Mouse (Mus musculus): ENCODE data around the gene Tnf. TPM values are rescaled to one million over a fixed set of nuclear protein-coding genes. Genes with fewer than 3 reads are reported as not detected.
A peak's percentile ranks its signal among the peaks of the same experiment; 100 is the strongest.

The Tnf gene
- polyA plus RNA-seq, 1 experiment from 2014 or later, result not detected

GRCm38 (mm10) chr17:35209785-35210535, 8.2 kb upstream of the Tnf start:
- Histone ChIP-seq H3K27me3 (ENCODE audit: control insufficient read depth, insufficient read depth, low read length) (no peaks in the 10 kb centered on the region), H3K36me3 (ENCODE audit: control insufficient read depth, insufficient read depth, low read length) (no peaks in the 10 kb centered on the region), H3K4me1 (ENCODE audit: control insufficient read depth, insufficient read depth, low read length) (no peaks in the 10 kb centered on the region), H3K9me3 (ENCODE audit: control insufficient read depth, low read length) (no peaks in the 10 kb centered on the region), H3K9ac (ENCODE audit: low read depth, low read length) (no peak overlapping the region), H3K27ac (ENCODE audit: low read depth, low read length) (no peak overlapping the region), H3K4me3 (ENCODE audit: low read length) (no peak overlapping the region), H3K4me2 (replicated peaks; ENCODE audit: low read depth, low read length) (no peak overlapping the region)
- 84% methylated on average over 12 of the region's 12 CpGs for WGBS
- no peak for ATAC-seq (ENCODE audit: low FRiP score, low TSS enrichment)

- Histone ChIP-seq H3K9me3 (ENCODE audit: control insufficient read depth, low read length) (no peaks in the 10 kb centered on the region), H3K4me2 (replicated peaks; ENCODE audit: low read depth, low read length) (no peak overlapping the region), H3K4me1 (ENCODE audit: control insufficient read depth, insufficient read depth, low read length) (no peaks in the 10 kb centered on the region), H3K9ac (ENCODE audit: low read depth, low read length) (no peak overlapping the region), H3K4me3 (ENCODE audit: low read length) (no peak overlapping the region), H3K27me3 (ENCODE audit: control insufficient read depth, insufficient read depth, low read length) (peaks cover 17% of the 10 kb centered on the region; the same call in 1 of the 2 replicates), H3K36me3 (ENCODE audit: control insufficient read depth, insufficient read depth, low read length) (no peaks in the 10 kb centered on the region), H3K27ac (ENCODE audit: low read depth, low read length) (no peak overlapping the region)
- 47% methylated on average over 10 of the region's 10 CpGs for WGBS
- peak; percentile 35; the same call in 1 of the 2 replicates for ATAC-seq (ENCODE audit: low FRiP score, low TSS enrichment)
These were observed 3.6 kb upstream of the Tnf start for GRCm38 (mm10) chr17:35205380-35205769.

DNA sequence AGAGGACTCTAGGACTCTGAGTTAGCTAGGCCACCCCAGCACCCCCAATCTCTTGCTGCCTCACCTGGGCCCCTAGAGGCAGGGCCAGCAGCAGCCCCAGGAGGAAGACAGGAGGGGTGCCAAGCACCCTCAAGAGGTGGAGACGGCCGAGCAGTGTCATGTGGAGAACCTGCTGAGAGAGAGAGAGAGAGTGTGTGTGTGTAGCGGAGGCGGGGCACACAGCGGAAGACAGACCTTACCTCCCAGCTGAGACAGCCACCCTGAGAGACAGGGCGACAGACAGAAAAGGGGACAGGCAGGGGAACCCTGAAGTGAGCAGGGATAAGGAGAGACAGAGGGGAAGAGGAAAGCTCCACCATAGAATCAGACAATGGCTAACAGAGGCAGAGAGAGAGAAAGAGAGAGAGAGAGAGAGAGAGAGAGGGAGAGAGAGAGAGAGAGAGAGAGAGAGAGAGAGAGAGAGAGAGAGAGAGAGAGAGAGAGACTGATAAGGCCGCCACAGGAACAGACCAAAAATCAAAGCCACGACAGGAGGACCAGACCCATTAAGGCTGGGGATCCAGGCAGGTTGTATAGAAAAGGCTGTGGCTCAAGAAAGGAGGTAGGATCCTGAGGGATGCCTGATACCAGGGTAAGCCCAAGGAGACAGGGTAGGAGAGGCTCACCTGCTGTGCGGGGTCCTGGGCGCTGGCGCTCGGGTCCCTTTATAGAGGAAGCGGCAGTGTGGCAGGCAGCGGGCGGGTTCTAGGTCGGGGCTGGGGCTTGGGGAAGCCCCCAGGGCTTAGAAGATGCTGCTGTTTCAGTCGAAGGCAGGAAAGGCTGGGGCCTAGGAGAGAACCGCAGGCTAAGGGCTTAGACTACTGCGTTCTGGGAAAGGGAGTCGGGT, 2.9 kb upstream of the Tnf start, which contains the start of gene Lta:
Lta (minus strand) TSS at position 858 of the 886 bp plus-strand sequence.
- 39% methylated on average over 20 of the region's 20 CpGs for WGBS
- no peak within 1 kb of the TSS for H3K9ac ChIP-seq (ENCODE audit: low read depth, low read length)

DNA sequence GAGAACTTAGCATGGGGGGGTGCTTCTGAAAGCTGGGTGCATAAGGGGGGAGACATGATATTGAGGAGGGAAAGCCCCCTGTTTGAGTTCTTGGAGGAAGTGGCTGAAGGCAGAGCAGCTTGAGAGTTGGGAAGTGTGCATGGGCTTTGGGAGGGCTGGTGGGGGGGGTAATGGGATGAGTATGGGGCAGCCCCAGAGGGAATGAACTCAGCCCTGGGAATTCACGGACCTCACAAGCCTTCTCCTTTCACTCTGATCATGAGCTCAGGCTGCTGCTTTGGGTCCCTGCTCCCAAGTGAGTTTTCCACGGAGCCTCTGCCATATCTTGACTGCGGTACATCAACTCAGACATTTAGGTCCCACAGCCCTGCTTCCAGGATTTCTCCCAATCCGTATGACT, 635 bp upstream of the Tnf start:
- no peak overlapping the region for H3K4me3 ChIP-seq (ENCODE audit: low read length)
- H3K9ac ChIP-seq (ENCODE audit: low read depth, low read length), result no peak overlapping the region
- H3K36me3 ChIP-seq (ENCODE audit: control insufficient read depth, insufficient read depth, low read length), result no peaks in the 10 kb centered on the region
- no peaks in the 10 kb centered on the region for H3K4me1 ChIP-seq (ENCODE audit: control insufficient read depth, insufficient read depth, low read length)
- no peak overlapping the region for H3K4me2 ChIP-seq (replicated peaks; ENCODE audit: low read depth, low read length)
- no peaks in the 10 kb centered on the region for H3K9me3 ChIP-seq (ENCODE audit: control insufficient read depth, low read length)
- ATAC-seq (ENCODE audit: low FRiP score, low TSS enrichment), result no peak
- H3K27me3 ChIP-seq (ENCODE audit: control insufficient read depth, insufficient read depth, low read length), result peaks cover 22% of the 10 kb centered on the region
- no peak overlapping the region for H3K27ac ChIP-seq (ENCODE audit: low read depth, low read length)
- 81% methylated on average over 4 of the region's 4 CpGs for WGBS

More for the DNA sequence above, 2.9 kb upstream of the Tnf start, which contains the start of gene Lta:
- Histone ChIP-seq H3K9me3 (ENCODE audit: control insufficient read depth, low read length) (no peaks in the 10 kb centered on the region), H3K27me3 (ENCODE audit: control insufficient read depth, insufficient read depth, low read length) (peaks cover 17% of the 10 kb centered on the region; the same call in 1 of the 2 replicates), H3K4me1 (ENCODE audit: control insufficient read depth, insufficient read depth, low read length) (no peaks in the 10 kb centered on the region), H3K4me2 (replicated peaks; ENCODE audit: low read depth, low read length) (no peak within 1 kb of the TSS), H3K36me3 (ENCODE audit: control insufficient read depth, insufficient read depth, low read length) (no peaks in the 10 kb centered on the region), H3K27ac (ENCODE audit: low read depth, low read length) (no peak within 1 kb of the TSS), H3K4me3 (ENCODE audit: low read length) (no peak within 1 kb of the TSS)
- ATAC-seq (ENCODE audit: low FRiP score, low TSS enrichment), result 0 out of 2 replicates have a peak, but pooled peaks have one; percentile 6

- WGBS, result 61% methylated on average over 11 of the region's 11 CpGs
- no peak for ATAC-seq (ENCODE audit: low FRiP score, low TSS enrichment)
- H3K9ac ChIP-seq (ENCODE audit: low read depth, low read length), result no peak overlapping the region
- H3K9me3 ChIP-seq (ENCODE audit: control insufficient read depth, low read length), result no peaks in the 10 kb centered on the region
- no peak overlapping the region for H3K4me2 ChIP-seq (replicated peaks; ENCODE audit: low read depth, low read length)
- H3K4me1 ChIP-seq (ENCODE audit: control insufficient read depth, insufficient read depth, low read length), result peaks cover 2% of the 10 kb centered on the region
- peaks cover 34% of the 10 kb centered on the region for H3K27me3 ChIP-seq (ENCODE audit: control insufficient read depth, insufficient read depth, low read length)
- no peaks in the 10 kb centered on the region for H3K36me3 ChIP-seq (ENCODE audit: control insufficient read depth, insufficient read depth, low read length)
- no peak overlapping the region for H3K4me3 ChIP-seq (ENCODE audit: low read length)
- H3K27ac ChIP-seq (ENCODE audit: low read depth, low read length), result no peak overlapping the region
These were observed 679 bp downstream of the Tnf start for GRCm38 (mm10) chr17:35201128-35201527.

- 90% methylated on average over 11 of the region's 11 CpGs for WGBS
- peaks cover 40% of the 10 kb centered on the region for H3K27me3 ChIP-seq (ENCODE audit: control insufficient read depth, insufficient read depth, low read length)
- ATAC-seq (ENCODE audit: low FRiP score, low TSS enrichment), result no peak
- peaks cover 8% of the 10 kb centered on the region for H3K4me1 ChIP-seq (ENCODE audit: control insufficient read depth, insufficient read depth, low read length)
- H3K36me3 ChIP-seq (ENCODE audit: control insufficient read depth, insufficient read depth, low read length), result no peaks in the 10 kb centered on the region
- no peak overlapping the region for H3K4me2 ChIP-seq (replicated peaks; ENCODE audit: low read depth, low read length)
- no peak overlapping the region for H3K4me3 ChIP-seq (ENCODE audit: low read length)
- no peak overlapping the region for H3K27ac ChIP-seq (ENCODE audit: low read depth, low read length)
- H3K9ac ChIP-seq (ENCODE audit: low read depth, low read length), result no peak overlapping the region
- H3K9me3 ChIP-seq (ENCODE audit: control insufficient read depth, low read length), result no peaks in the 10 kb centered on the region
These were observed 1.4 kb downstream of the Tnf start for GRCm38 (mm10) chr17:35200398-35200797.

DNA sequence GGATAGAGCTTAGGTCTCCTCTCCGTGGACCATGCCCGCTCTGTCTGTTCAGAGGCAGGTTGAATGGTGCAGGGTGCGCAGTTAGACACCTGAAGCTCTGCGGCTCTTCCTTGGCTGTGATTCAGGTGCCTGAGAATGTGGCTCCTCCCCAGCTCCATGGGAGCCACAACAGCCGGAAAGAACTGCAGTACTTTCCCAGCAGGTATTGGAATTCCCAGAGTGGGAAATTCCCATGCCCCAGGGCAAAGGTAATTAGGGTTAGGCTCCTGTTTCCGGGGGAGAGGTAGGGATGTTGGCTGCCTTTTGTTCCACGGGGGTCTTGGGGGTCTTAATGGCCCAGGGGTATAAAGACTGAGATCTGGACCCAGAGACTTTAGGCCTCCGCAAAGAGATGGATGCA, 2.9 kb downstream of the Tnf start:
- peaks cover 52% of the 10 kb centered on the region for H3K27me3 ChIP-seq (ENCODE audit: control insufficient read depth, insufficient read depth, low read length)
- 20% methylated on average over 8 of the region's 8 CpGs for WGBS
- H3K9ac ChIP-seq (ENCODE audit: low read depth, low read length), result no peak overlapping the region
- H3K36me3 ChIP-seq (ENCODE audit: control insufficient read depth, insufficient read depth, low read length), result no peaks in the 10 kb centered on the region
- H3K4me2 ChIP-seq (replicated peaks; ENCODE audit: low read depth, low read length), result no peak overlapping the region
- H3K4me1 ChIP-seq (ENCODE audit: control insufficient read depth, insufficient read depth, low read length), result peaks cover 12% of the 10 kb centered on the region
- no peaks in the 10 kb centered on the region for H3K9me3 ChIP-seq (ENCODE audit: control insufficient read depth, low read length)
- H3K4me3 ChIP-seq (ENCODE audit: low read length), result no peak overlapping the region
- no peak overlapping the region for H3K27ac ChIP-seq (ENCODE audit: low read depth, low read length)
- no peak for ATAC-seq (ENCODE audit: low FRiP score, low TSS enrichment)

- Histone ChIP-seq H3K9me3 (ENCODE audit: control insufficient read depth, low read length) (no peaks in the 10 kb centered on the region), H3K4me1 (ENCODE audit: control insufficient read depth, insufficient read depth, low read length) (peaks cover 14% of the 10 kb centered on the region), H3K9ac (ENCODE audit: low read depth, low read length) (no peak overlapping the region), H3K4me2 (replicated peaks; ENCODE audit: low read depth, low read length) (no peak overlapping the region), H3K27me3 (ENCODE audit: control insufficient read depth, insufficient read depth, low read length) (peaks cover 52% of the 10 kb centered on the region), H3K27ac (ENCODE audit: low read depth, low read length) (no peak overlapping the region), H3K36me3 (ENCODE audit: control insufficient read depth, insufficient read depth, low read length) (no peaks in the 10 kb centered on the region), H3K4me3 (ENCODE audit: low read length) (no peak overlapping the region)
- 71% methylated on average over 7 of the region's 7 CpGs for WGBS
- no peak for ATAC-seq (ENCODE audit: low FRiP score, low TSS enrichment)
These were observed 3.8 kb downstream of the Tnf start for GRCm38 (mm10) chr17:35198029-35198428.

DNA sequence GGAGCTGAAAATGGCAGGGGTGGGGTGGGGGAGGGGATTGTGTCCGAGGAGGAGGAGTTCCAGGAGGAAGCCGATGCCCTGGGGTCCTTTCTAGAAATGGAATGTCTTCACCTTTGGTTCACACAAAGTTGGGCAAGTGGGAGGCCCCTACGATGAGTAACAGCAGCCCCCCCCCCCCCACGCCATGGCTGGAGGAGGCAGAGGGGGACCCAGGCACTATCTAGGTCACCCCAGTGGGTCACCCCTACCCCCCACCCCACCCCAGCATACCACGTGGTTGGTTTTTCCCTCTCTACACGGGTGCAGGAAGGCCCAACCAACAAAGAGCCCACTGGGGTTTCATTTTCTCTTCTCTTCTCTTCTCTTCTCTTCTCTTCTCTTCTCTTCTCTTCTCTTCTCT, 4.7 kb downstream of the Tnf start:
- ATAC-seq (ENCODE audit: low FRiP score, low TSS enrichment), result no peak
- Histone ChIP-seq H3K27ac (ENCODE audit: low read depth, low read length) (no peak overlapping the region), H3K27me3 (ENCODE audit: control insufficient read depth, insufficient read depth, low read length) (peaks cover 45% of the 10 kb centered on the region), H3K9ac (ENCODE audit: low read depth, low read length) (no peak overlapping the region), H3K4me2 (replicated peaks; ENCODE audit: low read depth, low read length) (no peak overlapping the region), H3K36me3 (ENCODE audit: control insufficient read depth, insufficient read depth, low read length) (no peaks in the 10 kb centered on the region), H3K4me1 (ENCODE audit: control insufficient read depth, insufficient read depth, low read length) (peaks cover 14% of the 10 kb centered on the region), H3K4me3 (ENCODE audit: low read length) (no peak overlapping the region), H3K9me3 (ENCODE audit: control insufficient read depth, low read length) (no peaks in the 10 kb centered on the region)
- WGBS, result 57% methylated on average over 6 of the region's 6 CpGs

Data from kidney, embryonic 14.5 days (tissue).